Mouse (Mus musculus): ENCODE data around the gene Ccser2.

- TF ChIP-seq CTCF (IDR thresholded peaks at IDR 0.05; ENCODE audit: low read depth, low read length) (no peak), POLR2A (IDR thresholded peaks at IDR 0.05; ENCODE audit: borderline replicate concordance, low read depth, low read length) (no peak)
Measured at GRCm38 (mm10) chr14:36962477-36962876, 6.1 kb downstream of the Ccser2 start.
